Mouse (Mus musculus): ENCODE measurements around the gene Ttll11. TPM values are rescaled to one million over a fixed set of nuclear protein-coding genes. Genes with fewer than 3 reads are reported as not detected.

Gene Ttll11
- 1.6 TPM for polyA plus RNA-seq (2014; fragmentation: Illumina TruSeq; extraction: RNeasy Lipid Tissue Mini Kit (QIAGEN cat#74804); ENCODE audit: low read depth, low replicate concordance)

DNA sequence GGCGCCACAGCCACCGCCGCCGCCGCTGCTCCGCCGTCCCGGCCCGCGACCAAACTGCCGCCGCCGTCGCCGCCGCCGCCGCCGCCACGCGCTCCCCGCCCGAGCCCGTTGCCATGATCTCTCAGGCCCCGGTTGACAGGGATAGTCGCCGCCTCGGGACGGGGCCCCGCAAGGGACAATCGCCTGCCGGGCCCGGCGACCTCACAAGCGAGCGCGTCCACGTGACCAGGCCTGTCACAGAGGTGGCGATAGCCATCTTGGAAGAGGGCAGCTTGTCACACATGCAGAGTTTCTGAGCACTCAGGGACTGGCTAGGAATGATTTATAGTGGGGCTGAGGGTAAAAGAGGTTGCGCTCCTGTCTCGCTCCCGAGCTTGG, at the start of gene Ttll11:
Gene Ttll11 (minus strand): TSS at position 270 of the 378 bp plus-strand sequence.

Other genes starting within 250 kb of the Ttll11 start
- gene Ndufa8, start 69.5 kb upstream of the Ttll11 start, polyA plus RNA-seq (2014; fragmentation: Illumina TruSeq; extraction: RNeasy Lipid Tissue Mini Kit (QIAGEN cat#74804); ENCODE audit: low read depth, low replicate concordance), result 637 TPM
- 1.3 TPM for gene Morn5, start 69.5 kb upstream of the Ttll11 start, polyA plus RNA-seq (2014; fragmentation: Illumina TruSeq; extraction: RNeasy Lipid Tissue Mini Kit (QIAGEN cat#74804); ENCODE audit: low read depth, low replicate concordance)
- gene Lhx6, start 125.5 kb upstream of the Ttll11 start, polyA plus RNA-seq (2014; fragmentation: Illumina TruSeq; extraction: RNeasy Lipid Tissue Mini Kit (QIAGEN cat#74804); ENCODE audit: low read depth, low replicate concordance), result 1.4 TPM
- gene Mrrf, start 156.5 kb upstream of the Ttll11 start, polyA plus RNA-seq (2014; fragmentation: Illumina TruSeq; extraction: RNeasy Lipid Tissue Mini Kit (QIAGEN cat#74804); ENCODE audit: low read depth, low replicate concordance), result 38.4 TPM
- 35.5 TPM for gene Rbm18, start 156.9 kb upstream of the Ttll11 start, polyA plus RNA-seq (2014; fragmentation: Illumina TruSeq; extraction: RNeasy Lipid Tissue Mini Kit (QIAGEN cat#74804); ENCODE audit: low read depth, low replicate concordance)